Mouse (Mus musculus) frontal cortex, postnatal 14 days (tissue): ENCODE data around the gene Olfr777.
"Not testable (repeated sequence)": the region's sequence is repeated elsewhere in the genome, so short reads cannot be mapped to it uniquely, and the experiment has no call there.

Experiments used
- DNase-seq, 2 experiments: peaks; one replicate each; pipeline ENCODE4 v3.0.0; 2022; ENCODE audit warnings: low spot score in 2 of 2

The Olfr777 gene

GRCm38 (mm10) chr10:129271081-129271535 is at the start of gene Olfr777:
Olfr777 (minus strand) TSS chr10:129271485.
- no peak for DNase-seq

DNA sequence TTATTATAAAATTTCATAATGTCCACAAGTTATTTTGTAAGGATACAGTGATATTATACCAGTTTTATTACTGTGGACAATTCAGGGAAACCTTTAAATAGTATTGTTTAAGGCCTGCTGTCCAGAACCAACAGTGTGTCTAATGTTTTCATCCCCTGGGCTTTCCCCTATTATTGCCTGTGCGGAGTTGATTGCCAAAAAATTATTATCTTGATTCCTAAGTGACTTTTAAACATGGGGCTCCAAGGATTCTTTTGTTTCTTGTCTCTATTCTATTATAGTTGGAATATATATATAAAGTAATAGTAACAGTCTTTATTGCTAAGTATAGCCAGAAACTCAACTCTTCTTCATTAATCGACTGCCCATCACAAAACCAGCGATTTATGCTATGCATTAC is 46.5 kb upstream of the Olfr777 start, which contains the start of gene Olfr780:
Olfr780 (plus strand) TSS at position 301 of the 400 bp plus-strand sequence.
- DNase-seq, result no peak

- DNase-seq, result not testable (repeated sequence)
Observed at GRCm38 (mm10) chr10:129313521-129313920, 42.2 kb upstream of the Olfr777 start.

GRCm38 (mm10) chr10:129312973-129313372 is 41.7 kb upstream of the Olfr777 start:
- not testable (repeated sequence) for DNase-seq

GRCm38 (mm10) chr10:129258827-129259226 is 12.5 kb downstream of the Olfr777 start, which contains the start of gene Olfr776:
Olfr776 (plus strand) TSS chr10:129259127.
- DNase-seq, result no peak

- DNase-seq, result no peak
Observed at GRCm38 (mm10) chr10:129248112-129248511, 23.2 kb downstream of the Olfr777 start, which contains the start of gene Olfr775. Olfr775 (plus strand) TSS chr10:129248412.

- DNase-seq, result no peak
Observed at GRCm38 (mm10) chr10:129235904-129236303, 35.4 kb downstream of the Olfr777 start, which contains the start of gene Olfr774. Olfr774 (plus strand) TSS chr10:129236204.

- DNase-seq, result no peak
Observed at GRCm38 (mm10) chr10:129230737-129231136, 40.5 kb downstream of the Olfr777 start.
